Mouse (Mus musculus): ENCODE measurements around the gene Tagap. TPM values are rescaled to one million over a fixed set of nuclear protein-coding genes. Genes with fewer than 3 reads are reported as not detected.

Gene Tagap
- polyA plus RNA-seq (2015; fragmentation: Nextera tagmentation; extraction: Ambion mirVana): 0.36 and 0.43 TPM in 2 replicates

GRCm38 (mm10) chr17:7925413-7926160 lies at the start of gene Tagap:
Tagap (plus strand) TSS chr17:7926000.
- Histone ChIP-seq H3K27me3 (no peaks in the 10 kb centered on the region), H3K27ac (replicated peaks) (no peak within 1 kb of the TSS), H3K9ac (no peak within 1 kb of the TSS), H3K9me3 (no peaks in the 10 kb centered on the region), H3K4me1 (replicated peaks) (0 out of 2 replicates have a peak, but pooled peaks cover 3% of the 10 kb centered on the region), H3K4me3 (no peak within 1 kb of the TSS), H3K4me2 (no peak within 1 kb of the TSS), H3K36me3 (no peaks in the 10 kb centered on the region)
- ATAC-seq (ENCODE audit: low read depth): no peak
- 69% methylated on average over 13 of the region's 13 CpGs for WGBS

GRCm38 (mm10) chr17:7876541-7876940 lies 49.3 kb upstream of the Tagap start:
- no peak for ATAC-seq (ENCODE audit: low read depth)
- peaks cover 12% of the 10 kb centered on the region; the same call in 1 of the 2 replicates for H3K4me1 ChIP-seq (replicated peaks)
- 88% methylated on average over 13 of the region's 13 CpGs for WGBS

GRCm38 (mm10) chr17:7877191-7877764 lies 48.5 kb upstream of the Tagap start:
- 72% methylated on average over 7 of the region's 7 CpGs for whole genome bisulfite sequencing
- no peak overlapping the region for H3K4me3 ChIP-seq
- H3K4me2 ChIP-seq: no peak overlapping the region
- H3K27ac ChIP-seq (replicated peaks): no peak overlapping the region
- no peaks in the 10 kb centered on the region for H3K9me3 ChIP-seq
- no peak for ATAC-seq (ENCODE audit: low read depth)
- H3K27me3 ChIP-seq: no peaks in the 10 kb centered on the region
- H3K36me3 ChIP-seq: no peaks in the 10 kb centered on the region
- H3K4me1 ChIP-seq (replicated peaks): peaks cover 12% of the 10 kb centered on the region; the same call in 1 of the 2 replicates
- no peak overlapping the region for H3K9ac ChIP-seq

More at GRCm38 (mm10) chr17:7876541-7876940, 49.3 kb upstream of the Tagap start:
- no peaks in the 10 kb centered on the region for H3K36me3 ChIP-seq
- H3K9ac ChIP-seq: no peak overlapping the region
- H3K27ac ChIP-seq (replicated peaks): no peak overlapping the region
- no peaks in the 10 kb centered on the region for H3K27me3 ChIP-seq
- H3K9me3 ChIP-seq: no peaks in the 10 kb centered on the region
- H3K4me2 ChIP-seq: no peak overlapping the region
- H3K4me3 ChIP-seq: no peak overlapping the region

- no peaks in the 10 kb centered on the region for H3K36me3 ChIP-seq
- no peak overlapping the region for H3K4me3 ChIP-seq
- H3K9me3 ChIP-seq: no peaks in the 10 kb centered on the region
- ATAC-seq (ENCODE audit: low read depth): no peak
- WGBS: 74% methylated on average over 2 of the region's 2 CpGs
- H3K4me1 ChIP-seq (replicated peaks): peaks cover 12% of the 10 kb centered on the region; the same call in 1 of the 2 replicates
- H3K4me2 ChIP-seq: no peak overlapping the region
- no peak overlapping the region for H3K9ac ChIP-seq
- H3K27ac ChIP-seq (replicated peaks): no peak overlapping the region
- no peaks in the 10 kb centered on the region for H3K27me3 ChIP-seq
Observed at GRCm38 (mm10) chr17:7877878-7878277, 47.9 kb upstream of the Tagap start.

- Histone ChIP-seq H3K9ac (no peak overlapping the region), H3K4me1 (replicated peaks) (peaks cover 7% of the 10 kb centered on the region; the same call in 1 of the 2 replicates), H3K4me2 (no peak overlapping the region), H3K9me3 (no peaks in the 10 kb centered on the region), H3K27ac (replicated peaks) (no peak overlapping the region), H3K36me3 (no peaks in the 10 kb centered on the region), H3K27me3 (no peaks in the 10 kb centered on the region), H3K4me3 (no peak overlapping the region)
- ATAC-seq (ENCODE audit: low read depth): no peak
- 84% methylated on average over 4 of the region's 4 CpGs for WGBS
Observed at GRCm38 (mm10) chr17:7879529-7879928, 46.3 kb upstream of the Tagap start.

- no peaks in the 10 kb centered on the region for H3K4me1 ChIP-seq (replicated peaks)
- no peaks in the 10 kb centered on the region for H3K27me3 ChIP-seq
- H3K4me3 ChIP-seq: no peak overlapping the region
- no peak overlapping the region for H3K27ac ChIP-seq (replicated peaks)
- H3K36me3 ChIP-seq: no peaks in the 10 kb centered on the region
- WGBS: 83% methylated on average over 11 of the region's 11 CpGs
- H3K9me3 ChIP-seq: no peaks in the 10 kb centered on the region
- H3K9ac ChIP-seq: no peak overlapping the region
- no peak for ATAC-seq (ENCODE audit: low read depth)
- no peak overlapping the region for H3K4me2 ChIP-seq
Observed at GRCm38 (mm10) chr17:7883126-7883525, 42.7 kb upstream of the Tagap start.

GRCm38 (mm10) chr17:7884606-7885005 lies 41.2 kb upstream of the Tagap start:
- Histone ChIP-seq H3K27ac (replicated peaks) (no peak overlapping the region), H3K27me3 (no peaks in the 10 kb centered on the region), H3K4me2 (no peak overlapping the region), H3K36me3 (no peaks in the 10 kb centered on the region), H3K4me1 (replicated peaks) (no peaks in the 10 kb centered on the region), H3K9ac (no peak overlapping the region), H3K9me3 (no peaks in the 10 kb centered on the region), H3K4me3 (no peak overlapping the region)
- no peak for ATAC-seq (ENCODE audit: low read depth)
- WGBS: 82% methylated on average over 10 of the region's 10 CpGs

GRCm38 (mm10) chr17:7887071-7887815 lies 38.6 kb upstream of the Tagap start:
- no peak overlapping the region for H3K4me2 ChIP-seq
- 91% methylated on average over 20 of the region's 20 CpGs for WGBS
- H3K27me3 ChIP-seq: no peaks in the 10 kb centered on the region
- ATAC-seq (ENCODE audit: low read depth): no peak
- H3K36me3 ChIP-seq: no peaks in the 10 kb centered on the region
- H3K9ac ChIP-seq: no peak overlapping the region
- H3K27ac ChIP-seq (replicated peaks): no peak overlapping the region
- no peaks in the 10 kb centered on the region for H3K9me3 ChIP-seq
- no peaks in the 10 kb centered on the region for H3K4me1 ChIP-seq (replicated peaks)
- H3K4me3 ChIP-seq: no peak overlapping the region

- H3K36me3 ChIP-seq: no peaks in the 10 kb centered on the region
- ATAC-seq (ENCODE audit: low read depth): no peak
- 91% methylated on average over 6 of the region's 6 CpGs for WGBS
- no peaks in the 10 kb centered on the region for H3K27me3 ChIP-seq
- no peak overlapping the region for H3K9ac ChIP-seq
- H3K4me1 ChIP-seq (replicated peaks): no peaks in the 10 kb centered on the region
- no peak overlapping the region for H3K4me3 ChIP-seq
- no peak overlapping the region for H3K27ac ChIP-seq (replicated peaks)
- H3K4me2 ChIP-seq: no peak overlapping the region
- H3K9me3 ChIP-seq: no peaks in the 10 kb centered on the region
Observed at GRCm38 (mm10) chr17:7888291-7888690, 37.5 kb upstream of the Tagap start.

GRCm38 (mm10) chr17:7889026-7889425 lies 36.8 kb upstream of the Tagap start:
- Histone ChIP-seq H3K36me3 (no peaks in the 10 kb centered on the region), H3K27me3 (no peaks in the 10 kb centered on the region), H3K4me1 (replicated peaks) (no peaks in the 10 kb centered on the region), H3K9ac (no peak overlapping the region), H3K4me3 (no peak overlapping the region), H3K9me3 (no peaks in the 10 kb centered on the region), H3K4me2 (no peak overlapping the region), H3K27ac (replicated peaks) (no peak overlapping the region)
- 87% methylated on average over 9 of the region's 9 CpGs for WGBS
- ATAC-seq (ENCODE audit: low read depth): no peak

GRCm38 (mm10) chr17:7892676-7893075 lies 33.1 kb upstream of the Tagap start:
- ATAC-seq (ENCODE audit: low read depth): no peak
- no peaks in the 10 kb centered on the region for H3K27me3 ChIP-seq
- no peaks in the 10 kb centered on the region for H3K4me1 ChIP-seq (replicated peaks)
- H3K4me2 ChIP-seq: no peak overlapping the region
- H3K4me3 ChIP-seq: no peak overlapping the region
- 84% methylated on average over 8 of the region's 8 CpGs for WGBS
- no peaks in the 10 kb centered on the region for H3K9me3 ChIP-seq
- H3K36me3 ChIP-seq: no peaks in the 10 kb centered on the region
- no peak overlapping the region for H3K27ac ChIP-seq (replicated peaks)
- H3K9ac ChIP-seq: no peak overlapping the region

GRCm38 (mm10) chr17:7894094-7894493 lies 31.7 kb upstream of the Tagap start:
- ATAC-seq (ENCODE audit: low read depth): no peak
- H3K27ac ChIP-seq (replicated peaks): no peak overlapping the region
- no peak overlapping the region for H3K9ac ChIP-seq
- no peaks in the 10 kb centered on the region for H3K27me3 ChIP-seq
- no peaks in the 10 kb centered on the region for H3K9me3 ChIP-seq
- WGBS: 86% methylated on average over 3 of the region's 3 CpGs
- H3K4me3 ChIP-seq: no peak overlapping the region
- no peaks in the 10 kb centered on the region for H3K36me3 ChIP-seq
- H3K4me2 ChIP-seq: no peak overlapping the region
- no peaks in the 10 kb centered on the region for H3K4me1 ChIP-seq (replicated peaks)
